Mouse (Mus musculus): ENCODE data around the gene Sgpp1.
"Not testable (repeated sequence)": the region's sequence is repeated elsewhere in the genome, so short reads cannot be mapped to it uniquely, and the experiment has no call there.

The Sgpp1 gene

GRCm38 (mm10) chr12:75731927-75732443 lies 3.5 kb downstream of the Sgpp1 start:
- no peak for DNase-seq (ENCODE audit: low spot score in 2 of 2)

- no peak for DNase-seq (ENCODE audit: low spot score in 2 of 2)
Observed at GRCm38 (mm10) chr12:75731508-75731907, 4.0 kb downstream of the Sgpp1 start.

- DNase-seq (ENCODE audit: low spot score in 2 of 2), result no peak
Observed at GRCm38 (mm10) chr12:75730458-75730857, 5.1 kb downstream of the Sgpp1 start.

- no peak for DNase-seq (ENCODE audit: low spot score in 2 of 2)
Observed at GRCm38 (mm10) chr12:75729876-75730275, 5.7 kb downstream of the Sgpp1 start.

GRCm38 (mm10) chr12:75727333-75728125 lies 8.0 kb downstream of the Sgpp1 start:
- DNase-seq (ENCODE audit: low spot score in 2 of 2), result no peak

GRCm38 (mm10) chr12:75726349-75726861 lies 9.1 kb downstream of the Sgpp1 start:
- DNase-seq (ENCODE audit: low spot score in 2 of 2), result no peak

- DNase-seq (ENCODE audit: low spot score in 2 of 2), result no peak
Observed at GRCm38 (mm10) chr12:75724621-75725324, 10.8 kb downstream of the Sgpp1 start.

GRCm38 (mm10) chr12:75723839-75724463 lies 11.6 kb downstream of the Sgpp1 start:
- no peak for DNase-seq (ENCODE audit: low spot score in 2 of 2)

GRCm38 (mm10) chr12:75721941-75722340 lies 13.6 kb downstream of the Sgpp1 start:
- no peak for DNase-seq (ENCODE audit: low spot score in 2 of 2)

GRCm38 (mm10) chr12:75721006-75721405 lies 14.5 kb downstream of the Sgpp1 start:
- DNase-seq (ENCODE audit: low spot score in 2 of 2), result no peak

- DNase-seq (ENCODE audit: low spot score in 2 of 2), result no peak
Observed at GRCm38 (mm10) chr12:75713596-75713995, 21.9 kb downstream of the Sgpp1 start.

GRCm38 (mm10) chr12:75712905-75713304 lies 22.6 kb downstream of the Sgpp1 start:
- not testable (repeated sequence) for DNase-seq (ENCODE audit: low spot score in 2 of 2)

GRCm38 (mm10) chr12:75710596-75711376 lies 24.7 kb downstream of the Sgpp1 start:
- no peak for DNase-seq (ENCODE audit: low spot score in 2 of 2)

- DNase-seq (ENCODE audit: low spot score in 2 of 2), result no peak
Observed at GRCm38 (mm10) chr12:75709506-75709905, 26.0 kb downstream of the Sgpp1 start.

GRCm38 (mm10) chr12:75706670-75707069 lies 28.9 kb downstream of the Sgpp1 start:
- DNase-seq (ENCODE audit: low spot score in 2 of 2), result no peak

- DNase-seq (ENCODE audit: low spot score in 2 of 2), result no peak
Observed at GRCm38 (mm10) chr12:75702739-75703122, 32.8 kb downstream of the Sgpp1 start.

GRCm38 (mm10) chr12:75702084-75702738 lies 33.3 kb downstream of the Sgpp1 start:
- DNase-seq (ENCODE audit: low spot score in 2 of 2), result no peak

GRCm38 (mm10) chr12:75701173-75702083 lies 34.1 kb downstream of the Sgpp1 start:
- DNase-seq (ENCODE audit: low spot score in 2 of 2), result no peak

GRCm38 (mm10) chr12:75698692-75699091 lies 36.8 kb downstream of the Sgpp1 start:
- no peak for DNase-seq (ENCODE audit: low spot score in 2 of 2)

GRCm38 (mm10) chr12:75695845-75696244 lies 39.7 kb downstream of the Sgpp1 start:
- not testable (repeated sequence) for DNase-seq (ENCODE audit: low spot score in 2 of 2)
